ENCODE assay signal across 1 mouse cellular context in the genomic region with DNA sequence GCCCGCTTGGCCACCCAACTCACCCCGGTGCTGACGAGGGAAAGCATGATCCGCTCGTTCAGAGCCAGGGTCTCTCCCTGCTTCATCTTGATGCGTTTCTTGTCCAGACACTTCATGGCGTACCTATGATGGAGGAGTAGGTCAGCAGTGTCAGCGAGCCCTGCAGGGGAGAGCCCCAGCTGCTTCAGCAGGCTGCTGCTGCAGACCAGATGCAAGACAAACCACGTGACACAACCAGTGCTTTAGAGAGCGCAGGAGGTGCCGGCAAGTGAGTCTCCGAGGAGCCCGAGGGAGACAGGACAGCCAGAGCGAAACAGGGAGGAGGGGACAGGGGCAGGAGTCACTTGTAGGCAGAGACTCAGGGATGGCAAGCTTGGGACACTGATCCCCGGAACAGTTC.
TF ChIP-seq lines count a peak whose summit lies in the region.

No protein-coding gene starts in this region.

TF ChIP-seq in CH12.LX, 34 proteins besides CTCF, POLR2A, EP300 and RAD21 (continued from another document):
- TF ChIP-seq MAFK (IDR thresholded peaks at IDR 0.05; ENCODE audit: insufficient replicate concordance, low read length) (no peak), BHLHE40 (IDR thresholded peaks at IDR 0.05; ENCODE audit: low read depth, low read length) (peak; percentile 57; the same call in 1 of the 2 replicates), MAZ (IDR thresholded peaks at IDR 0.05; ENCODE audit: low read depth, low read length) (no peak), USF2 (conservative IDR thresholded peaks at IDR 0.05; ENCODE audit: low read depth, low read length) (peak; percentile 53), TBP (conservative IDR thresholded peaks at IDR 0.05; ENCODE audit: low read depth, low read length) (no peak), RCOR1 (conservative IDR thresholded peaks at IDR 0.05; ENCODE audit: low read depth, low read length) (no peak), USF1 (IDR thresholded peaks at IDR 0.05; ENCODE audit: low read depth, low read length) (peak; percentile 73), ELF1 (IDR thresholded peaks at IDR 0.05; ENCODE audit: low read depth, low read length) (no peak), ETS1 (conservative IDR thresholded peaks at IDR 0.05; ENCODE audit: low read depth, low read length) (peak; percentile 58), SIN3A (IDR thresholded peaks at IDR 0.05; ENCODE audit: low read length) (no peak), MEF2A (IDR thresholded peaks at IDR 0.05; ENCODE audit: borderline replicate concordance, low read depth, low read length) (peak; percentile 15; the same call in 1 of the 2 replicates), ZC3H11A (IDR thresholded peaks at IDR 0.05; ENCODE audit: low read depth, low read length) (no peak), IRF4 (IDR thresholded peaks at IDR 0.05; ENCODE audit: low read depth, low read length) (no peak), ZKSCAN1 (IDR thresholded peaks at IDR 0.05; ENCODE audit: borderline replicate concordance, low read depth, low read length) (no peak), ZMIZ1 (IDR thresholded peaks at IDR 0.05; ENCODE audit: low read depth, low read length) (no peak), ZNF384 (IDR thresholded peaks at IDR 0.05; ENCODE audit: low read depth, low read length) (no peak), MAX (IDR thresholded peaks at IDR 0.05; ENCODE audit: low read length) (peak; percentile 71), MXI1 (IDR thresholded peaks at IDR 0.05; ENCODE audit: low read depth, low read length) (no peak), POLR2AphosphoS2 (IDR thresholded peaks at IDR 0.05; ENCODE audit: low read depth, low read length) (no peak), PAX5 (IDR thresholded peaks at IDR 0.05; ENCODE audit: low read length) (no peak), CHD1 (IDR thresholded peaks at IDR 0.05; ENCODE audit: low read depth, low read length) (no peak), NELFE (IDR thresholded peaks at IDR 0.05; ENCODE audit: low read depth, low read length) (no peak), GABPA (IDR thresholded peaks at IDR 0.05; ENCODE audit: insufficient replicate concordance, low read depth, low read length) (no peak), UBTF (IDR thresholded peaks at IDR 0.05; ENCODE audit: low read depth, low read length) (no peak), TCF12 (IDR thresholded peaks at IDR 0.05; ENCODE audit: low read depth, low read length) (peak; percentile 48; the same call in 1 of the 2 replicates), E2F4 (IDR thresholded peaks at IDR 0.05; ENCODE audit: insufficient replicate concordance, low read depth, low read length) (no peak), JUN (IDR thresholded peaks at IDR 0.05; ENCODE audit: insufficient read depth, low read depth, low read length) (no peak), NRF1 (IDR thresholded peaks at IDR 0.05; ENCODE audit: low read depth, low read length) (no peak), KAT2A (IDR thresholded peaks at IDR 0.05; ENCODE audit: insufficient replicate concordance, low read length) (no peak), CHD2 (IDR thresholded peaks at IDR 0.05; ENCODE audit: low read length) (no peak), HCFC1 (IDR thresholded peaks at IDR 0.05; ENCODE audit: low read depth, low read length) (no peak), JUND (conservative IDR thresholded peaks at IDR 0.05; ENCODE audit: low read depth, low read length) (no peak)
TF ChIP-seq in CH12.LX: peak in this region for 7.
